Mouse (Mus musculus) right cerebral cortex, adult 2 months (tissue): Measurements from ENCODE around the gene Sirpa.

Experiments
- DNase-seq, 2 experiments: peaks; one replicate each; pipeline ENCODE4 v3.0.0; 2021 to 2022; ENCODE audit warnings: low spot score in 2 of 2

The Sirpa gene

GRCm38 (mm10) chr2:129592459-129593140 lies at the start of gene Sirpa:
Gene Sirpa, plus strand, starts transcription at chr2:129592835.
- peak; percentile 78 for DNase-seq

DNA sequence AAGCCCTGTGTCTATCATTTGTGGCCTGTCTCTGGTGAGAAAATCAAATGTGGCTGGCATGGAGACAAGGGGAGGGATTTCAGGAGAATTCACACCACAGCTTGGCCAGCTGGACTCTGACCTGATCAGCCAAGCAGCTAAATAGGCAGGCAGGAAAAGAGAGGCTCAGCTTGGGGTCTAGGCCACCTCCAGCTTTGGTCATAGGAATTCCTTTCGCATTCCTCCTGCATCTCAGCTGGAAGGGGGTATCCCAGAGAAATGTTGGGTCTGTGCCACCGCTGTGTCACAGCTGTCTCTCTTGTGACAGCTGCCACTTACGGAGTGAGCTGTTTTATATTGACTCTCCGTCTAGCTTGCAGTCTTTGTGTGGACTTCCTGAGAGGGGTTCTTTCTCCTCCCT lies 48.2 kb upstream of the Sirpa start:
- no peak for DNase-seq

DNA sequence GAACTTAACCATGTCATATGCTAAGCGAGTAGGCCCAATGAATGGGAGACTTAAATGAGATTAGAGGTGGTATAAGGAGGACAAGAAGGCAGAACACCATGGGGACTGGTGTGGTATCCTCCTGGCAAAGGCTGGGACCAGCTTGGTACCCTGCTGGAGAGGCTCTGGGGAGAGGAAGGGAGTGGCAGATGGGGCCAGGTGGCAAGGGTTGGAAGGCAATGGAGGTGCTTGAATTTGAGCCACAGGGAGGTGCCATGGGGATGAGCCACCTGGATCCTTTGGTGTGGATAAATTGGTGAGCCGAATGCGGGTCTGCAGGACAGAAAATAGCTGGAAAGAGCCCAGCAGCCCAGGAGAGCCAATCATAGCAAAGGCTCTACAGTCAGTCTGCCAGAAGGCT lies 47.7 kb upstream of the Sirpa start:
- no peak for DNase-seq

DNA sequence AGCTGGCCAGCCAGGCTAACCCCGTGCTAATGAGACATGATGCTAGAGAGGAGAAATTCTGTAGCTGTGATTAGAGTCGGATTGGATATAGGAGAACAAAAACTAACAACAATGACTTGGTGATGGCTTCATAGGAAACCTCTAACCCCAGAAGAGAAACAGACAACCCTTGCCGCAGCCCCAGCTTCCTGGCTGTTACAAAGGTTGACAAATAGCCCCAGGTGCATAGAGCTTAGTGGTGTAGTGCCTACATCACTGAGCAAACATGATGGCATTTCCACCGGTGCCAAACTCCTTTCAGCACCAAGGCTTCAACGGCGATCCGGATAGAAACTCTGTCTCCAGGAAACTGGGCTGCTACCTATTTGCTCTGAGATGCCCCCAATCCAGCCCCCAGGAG lies 47.0 kb upstream of the Sirpa start:
- no peak for DNase-seq

- DNase-seq = no peak
Measured at GRCm38 (mm10) chr2:129546772-129547171, 45.9 kb upstream of the Sirpa start.

- no peak for DNase-seq
Measured at GRCm38 (mm10) chr2:129549537-129550135, 43.0 kb upstream of the Sirpa start.

DNA sequence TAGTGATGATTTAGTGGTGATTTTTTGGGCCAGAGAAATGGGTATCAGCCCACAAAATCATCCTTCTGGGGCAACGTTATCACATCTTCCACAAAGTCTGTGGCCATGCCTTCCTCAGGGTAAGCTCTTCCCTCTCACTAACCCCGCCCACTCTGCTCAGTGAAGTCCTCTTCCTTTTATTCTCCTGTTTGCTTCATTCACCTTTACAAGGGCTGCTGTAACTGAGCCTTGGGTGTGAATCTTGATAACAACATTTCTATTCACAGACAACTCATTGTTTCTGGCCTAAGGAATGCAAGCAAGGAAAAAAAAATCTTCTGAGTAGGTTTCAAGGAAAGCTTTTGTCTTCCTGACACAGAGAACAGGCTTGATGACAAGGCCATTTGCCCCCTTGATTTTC lies 41.9 kb upstream of the Sirpa start:
- no peak for DNase-seq

GRCm38 (mm10) chr2:129556081-129556480 lies 36.6 kb upstream of the Sirpa start:
- DNase-seq = no peak

DNA sequence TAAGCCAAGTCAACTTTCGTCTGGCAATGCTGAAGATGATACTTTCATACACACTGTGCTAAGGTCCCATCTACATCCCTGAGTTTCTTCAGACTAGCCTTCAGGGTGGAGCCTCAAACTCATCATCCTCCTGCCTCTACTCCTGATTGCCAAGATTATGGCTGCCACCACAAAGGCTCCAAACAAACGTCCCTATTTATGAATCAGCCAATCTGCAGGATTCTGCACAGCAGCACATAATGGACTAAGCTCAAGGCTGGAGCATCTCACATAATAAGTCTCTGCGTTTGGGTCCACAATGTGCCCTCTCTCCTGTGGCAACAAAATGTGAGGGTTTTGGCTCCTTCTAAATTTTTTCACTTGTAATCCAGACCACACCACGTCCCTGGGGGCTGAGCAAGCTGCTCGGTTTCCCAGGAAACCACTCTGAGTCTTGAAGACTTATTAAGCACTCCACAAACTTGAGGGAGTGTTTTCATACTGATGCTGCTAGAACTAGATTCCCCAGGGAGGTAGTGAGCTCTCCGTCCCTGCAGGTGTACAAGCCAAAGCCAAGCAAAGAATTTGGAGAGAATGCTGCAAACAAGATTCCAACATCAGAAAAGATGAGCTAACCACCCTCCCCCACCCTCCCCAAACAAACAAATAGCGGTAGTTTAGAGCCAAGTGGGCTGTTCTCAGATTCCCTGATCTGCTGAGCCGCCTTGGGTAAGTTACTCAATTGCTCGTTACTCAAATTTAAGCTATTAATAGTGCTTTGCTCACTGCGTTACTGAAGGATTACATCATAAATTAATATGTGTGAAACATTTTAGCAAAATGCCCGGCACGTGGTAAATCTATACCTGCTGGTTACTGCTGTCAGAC lies 34.4 kb upstream of the Sirpa start:
- no peak for DNase-seq

GRCm38 (mm10) chr2:129558875-129559219 lies 33.8 kb upstream of the Sirpa start:
- no peak for DNase-seq

GRCm38 (mm10) chr2:129561796-129562195 lies 30.8 kb upstream of the Sirpa start:
- peak; percentile 32 to 47 for DNase-seq

GRCm38 (mm10) chr2:129563944-129564709 lies 28.5 kb upstream of the Sirpa start:
- no peak for DNase-seq

DNA sequence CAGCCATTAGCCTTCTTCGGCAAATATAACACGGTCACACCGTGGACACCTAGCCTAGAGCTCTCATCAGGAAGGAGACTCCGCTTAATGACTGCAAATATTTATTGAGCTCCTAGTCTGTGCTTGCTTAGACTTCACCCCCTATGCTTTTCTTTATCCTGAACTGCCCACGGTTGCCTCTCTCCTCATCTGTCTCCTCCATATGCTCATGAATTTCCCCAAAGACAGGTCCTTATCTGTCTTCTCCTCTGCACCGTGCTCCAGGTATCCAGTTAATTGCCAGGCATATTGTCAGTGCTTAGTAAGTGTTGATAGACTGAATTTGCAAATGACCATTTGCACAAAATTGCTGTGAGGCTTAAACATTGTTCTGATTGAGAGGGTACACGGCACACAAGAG lies 23.5 kb upstream of the Sirpa start:
- DNase-seq = peak in 1 of 2 experiments; percentile 39

DNA sequence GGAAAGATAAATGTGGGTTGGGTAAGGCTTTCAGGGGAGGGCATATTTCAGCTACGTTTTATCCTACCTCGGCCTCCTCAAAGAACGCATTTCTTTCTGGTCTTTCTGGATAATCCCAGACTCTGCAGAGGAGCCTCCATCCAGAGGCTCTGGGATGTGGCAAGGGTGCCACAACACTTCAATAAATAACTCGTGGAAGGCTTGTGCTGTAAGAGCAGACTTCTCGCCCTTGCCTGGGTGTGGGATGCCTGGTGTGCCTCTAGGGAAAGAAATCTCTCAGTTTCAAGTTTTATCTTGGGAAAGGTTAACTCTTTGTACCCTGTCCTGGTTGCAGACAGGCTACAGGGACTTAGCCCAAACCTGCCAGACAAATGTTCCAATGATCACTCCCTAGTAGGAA lies 23.1 kb upstream of the Sirpa start:
- no peak for DNase-seq

GRCm38 (mm10) chr2:129573701-129574273 lies 18.8 kb upstream of the Sirpa start:
- peak in 1 of 2 experiments; percentile 40 for DNase-seq

DNA sequence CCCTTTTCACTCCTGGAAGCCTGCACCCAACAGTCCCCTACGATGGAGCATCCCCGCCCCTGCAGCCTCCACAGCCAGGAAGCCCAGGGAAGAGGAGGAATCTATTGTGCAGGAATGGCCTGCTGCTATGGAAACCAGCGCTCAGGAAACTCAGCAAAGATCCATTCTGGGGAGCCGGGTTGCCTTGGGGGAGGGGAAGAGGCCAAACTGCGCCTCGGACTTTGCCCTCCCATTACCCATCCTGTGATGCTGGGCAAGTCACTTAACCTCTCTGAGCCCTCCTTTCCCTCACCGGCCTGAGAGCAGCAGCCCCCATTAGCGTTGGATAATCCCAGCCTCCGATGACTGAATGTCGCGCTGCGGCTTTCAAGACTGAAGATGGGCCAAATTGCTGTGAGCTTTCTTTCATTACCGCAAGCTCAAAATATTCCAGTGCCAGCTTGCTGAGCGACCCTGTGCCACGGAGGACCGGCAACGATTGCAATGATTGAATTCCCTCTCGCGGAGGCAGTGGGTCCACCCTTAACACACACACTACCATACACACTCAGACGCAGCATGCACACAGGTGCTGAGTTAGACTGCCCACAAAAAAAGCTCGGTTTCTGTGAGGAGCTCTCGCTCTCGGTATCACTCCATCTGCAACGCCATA lies 18.1 kb upstream of the Sirpa start:
- DNase-seq = peak; percentile 82 to 84

DNA sequence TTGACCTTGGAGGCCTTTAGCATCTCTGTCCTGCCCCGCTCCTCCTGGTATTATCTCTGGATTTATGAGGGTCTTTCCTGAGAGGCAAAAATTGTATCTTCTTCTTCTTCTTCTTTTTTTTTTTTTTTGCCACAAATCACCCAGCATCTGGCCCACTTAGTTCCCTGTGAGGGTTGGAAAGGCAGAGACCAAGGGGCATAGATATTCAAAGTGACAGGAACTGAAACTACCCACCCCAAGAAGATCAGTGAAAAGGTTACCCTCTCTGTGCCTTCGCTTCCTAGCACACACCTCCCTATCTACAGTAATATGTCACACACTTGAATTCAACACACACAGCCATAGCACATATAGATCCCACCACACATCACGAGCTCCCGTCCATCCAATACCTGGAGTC lies 17.5 kb upstream of the Sirpa start:
- no peak for DNase-seq

GRCm38 (mm10) chr2:129576611-129577447 lies 15.8 kb upstream of the Sirpa start:
- DNase-seq = peak in 1 of 2 experiments; percentile 29

DNA sequence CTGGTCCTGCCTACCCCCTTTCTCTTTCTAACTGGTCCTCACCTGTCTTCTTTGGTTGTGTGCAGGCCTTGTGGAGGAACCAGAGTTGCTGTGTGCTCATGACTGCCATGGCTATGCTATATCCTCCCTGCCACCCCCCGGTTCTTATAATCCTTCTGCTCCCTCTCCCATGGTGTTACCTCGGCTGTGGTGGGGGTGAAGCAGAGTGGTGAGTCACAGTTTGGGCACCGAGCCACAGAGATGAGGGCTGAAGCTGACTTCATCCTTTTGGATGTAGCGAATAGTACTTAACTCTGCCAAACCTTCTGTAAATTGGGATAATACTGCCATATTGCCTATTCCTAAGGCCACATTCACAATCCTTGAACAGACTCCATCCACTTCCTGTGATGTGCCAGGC lies 12.0 kb upstream of the Sirpa start:
- DNase-seq = peak; percentile 82

DNA sequence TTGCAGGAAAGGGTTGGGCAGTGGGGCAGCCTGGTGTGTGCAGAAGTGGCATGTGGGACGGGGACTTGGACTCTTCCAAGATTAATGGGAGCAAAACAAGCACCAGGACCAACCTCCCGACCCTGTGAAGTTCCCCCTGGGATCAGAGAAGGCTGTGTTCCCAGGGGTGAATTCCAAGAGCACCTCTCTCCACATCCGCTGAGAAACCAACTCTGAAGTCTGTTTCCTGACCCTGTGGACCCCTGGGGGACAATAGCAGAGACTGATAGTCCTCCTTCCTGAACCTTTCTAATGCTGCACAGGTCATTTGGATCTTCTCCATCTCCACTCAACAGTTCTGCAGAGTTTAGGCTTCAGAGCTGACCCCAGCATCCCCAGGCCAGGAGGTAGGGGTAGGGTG lies 10.8 kb upstream of the Sirpa start:
- DNase-seq = no peak
